Mouse (Mus musculus): ENCODE results near the gene Olfr1164. TPM values are rescaled to one million over a fixed set of nuclear protein-coding genes. Genes with fewer than 3 reads are reported as not detected.

Olfr1164 gene
- polyA plus RNA-seq (2012; rRNA removed) (not detected in 2 replicates), polyA plus RNA-seq (2014; fragmentation: Nextera tagmentation; extraction: Ambion mirVana) (not detected in 2 replicates)

DNA sequence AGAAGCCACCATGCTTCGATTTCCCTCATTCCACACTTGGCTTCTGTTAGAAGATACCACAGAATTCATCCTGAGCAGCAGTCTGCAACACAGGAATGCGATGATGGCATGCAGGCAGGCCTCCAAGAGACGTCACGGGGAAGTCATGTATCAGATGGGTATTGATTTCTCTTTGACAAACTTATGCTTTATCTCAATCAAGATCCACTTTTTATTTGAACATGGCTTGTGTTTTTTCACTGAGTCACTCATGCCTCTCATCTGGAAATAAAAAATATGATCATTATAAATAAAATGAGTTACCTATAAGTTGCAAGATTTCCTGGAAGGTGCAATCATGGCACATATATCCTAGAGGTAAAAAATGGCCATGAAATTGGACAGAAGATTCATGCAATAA is at the start of gene Olfr1164:
TSS of gene Olfr1164 (minus strand) at position 101 of the 400 bp plus-strand sequence.
- no peak for DNase-seq (ENCODE audit: low spot score)
- H3K9me3 ChIP-seq (ENCODE audit: control insufficient read depth, low read length): no peaks in the 10 kb centered on the region
- H3K4me2 ChIP-seq (replicated peaks; ENCODE audit: low read depth, low read length, severe bottlenecking): no peak within 1 kb of the TSS
- H3K27ac ChIP-seq (replicated peaks; ENCODE audit: low read depth, low read length): no peak within 1 kb of the TSS
- ATAC-seq (ENCODE audit: low FRiP score, low read depth): no peak
- no peak within 1 kb of the TSS for H3K4me3 ChIP-seq (replicated peaks; ENCODE audit: low read length)
- H3K27me3 ChIP-seq (ENCODE audit: control insufficient read depth, insufficient read depth, low read length): no peaks in the 10 kb centered on the region
- 72% methylated on average over 4 of the region's 4 CpGs for WGBS
- H3K9ac ChIP-seq (ENCODE audit: low read depth, low read length, severe bottlenecking): no peak within 1 kb of the TSS
- H3K36me3 ChIP-seq (ENCODE audit: control insufficient read depth, insufficient read depth, low read length): no peaks in the 10 kb centered on the region
- TF ChIP-seq POLR2A (IDR thresholded peaks at IDR 0.05; ENCODE audit: borderline replicate concordance, extremely low read depth, insufficient read depth, insufficient read length): no peak
- H3K4me1 ChIP-seq (ENCODE audit: control insufficient read depth, insufficient read depth, low read length): no peaks in the 10 kb centered on the region

- Histone ChIP-seq H3K36me3 (ENCODE audit: control insufficient read depth, insufficient read depth, low read length) (no peaks in the 10 kb centered on the region), H3K27me3 (ENCODE audit: control insufficient read depth, insufficient read depth, low read length) (no peaks in the 10 kb centered on the region), H3K4me1 (ENCODE audit: control insufficient read depth, insufficient read depth, low read length) (no peaks in the 10 kb centered on the region), H3K27ac (replicated peaks; ENCODE audit: low read depth, low read length) (no peak within 1 kb of the TSS), H3K9ac (ENCODE audit: low read depth, low read length, severe bottlenecking) (no peak within 1 kb of the TSS), H3K9me3 (ENCODE audit: control insufficient read depth, low read length) (no peaks in the 10 kb centered on the region), H3K4me3 (replicated peaks; ENCODE audit: low read length) (no peak within 1 kb of the TSS), H3K4me2 (replicated peaks; ENCODE audit: low read depth, low read length, severe bottlenecking) (no peak within 1 kb of the TSS)
- no peak for TF ChIP-seq POLR2A (IDR thresholded peaks at IDR 0.05; ENCODE audit: borderline replicate concordance, extremely low read depth, insufficient read depth, insufficient read length)
- no peak for DNase-seq (ENCODE audit: low spot score)
- 95% methylated on average over 1 of the region's 1 CpGs for WGBS
- no peak for ATAC-seq (ENCODE audit: low FRiP score, low read depth)
These were observed 34.4 kb upstream of the Olfr1164 start, which contains the start of gene Olfr1166 for GRCm38 (mm10) chr2:88128172-88128571. Olfr1166 (minus strand) TSS chr2:88128272.

GRCm38 (mm10) chr2:88071730-88072129 is 22.0 kb downstream of the Olfr1164 start, which contains the start of gene Olfr1163:
Olfr1163 (minus strand) TSS chr2:88071830.
- Histone ChIP-seq H3K9ac (ENCODE audit: low read depth, low read length, severe bottlenecking) (no peak within 1 kb of the TSS), H3K36me3 (ENCODE audit: control insufficient read depth, insufficient read depth, low read length) (no peaks in the 10 kb centered on the region), H3K4me1 (ENCODE audit: control insufficient read depth, insufficient read depth, low read length) (no peaks in the 10 kb centered on the region), H3K4me3 (replicated peaks; ENCODE audit: low read length) (no peak within 1 kb of the TSS), H3K9me3 (ENCODE audit: control insufficient read depth, low read length) (no peaks in the 10 kb centered on the region), H3K27me3 (ENCODE audit: control insufficient read depth, insufficient read depth, low read length) (no peaks in the 10 kb centered on the region), H3K27ac (replicated peaks; ENCODE audit: low read depth, low read length) (no peak within 1 kb of the TSS), H3K4me2 (replicated peaks; ENCODE audit: low read depth, low read length, severe bottlenecking) (no peak within 1 kb of the TSS)
- no peak for ATAC-seq (ENCODE audit: low FRiP score, low read depth)
- no peak for TF ChIP-seq POLR2A (IDR thresholded peaks at IDR 0.05; ENCODE audit: borderline replicate concordance, extremely low read depth, insufficient read depth, insufficient read length)
- DNase-seq (ENCODE audit: low spot score): no peak

DNA sequence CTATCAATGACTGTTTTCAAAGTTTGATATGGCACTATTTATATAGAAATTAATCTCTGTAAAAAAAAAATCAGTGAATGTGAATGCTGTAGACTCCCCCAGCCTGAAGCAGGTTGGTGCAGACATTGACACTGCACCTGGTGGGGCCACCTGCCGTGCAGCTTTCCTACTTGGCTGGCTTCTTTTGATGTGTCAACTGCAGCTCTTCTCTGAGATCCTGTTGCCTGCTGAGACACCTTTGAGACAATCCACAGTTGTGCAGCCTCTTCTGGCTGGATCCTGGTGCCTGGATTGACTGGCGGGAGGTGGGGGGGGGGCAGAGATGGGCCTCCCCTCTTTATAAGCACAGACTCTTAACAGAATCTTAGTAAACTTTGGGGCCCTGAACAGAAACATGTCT is 30.2 kb downstream of the Olfr1164 start:
- no peak overlapping the region for H3K4me3 ChIP-seq (replicated peaks; ENCODE audit: low read length)
- H3K4me2 ChIP-seq (replicated peaks; ENCODE audit: low read depth, low read length, severe bottlenecking): no peak overlapping the region
- H3K27ac ChIP-seq (replicated peaks; ENCODE audit: low read depth, low read length): no peak overlapping the region
- no peaks in the 10 kb centered on the region for H3K4me1 ChIP-seq (ENCODE audit: control insufficient read depth, insufficient read depth, low read length)
- ATAC-seq (ENCODE audit: low FRiP score, low read depth): no peak
- H3K9me3 ChIP-seq (ENCODE audit: control insufficient read depth, low read length): peaks cover 4% of the 10 kb centered on the region; the same call in 1 of the 2 replicates
- no peak for DNase-seq (ENCODE audit: low spot score)
- WGBS: 87% methylated on average over 2 of the region's 2 CpGs
- no peaks in the 10 kb centered on the region for H3K36me3 ChIP-seq (ENCODE audit: control insufficient read depth, insufficient read depth, low read length)
- H3K27me3 ChIP-seq (ENCODE audit: control insufficient read depth, insufficient read depth, low read length): no peaks in the 10 kb centered on the region
- TF ChIP-seq POLR2A (IDR thresholded peaks at IDR 0.05; ENCODE audit: borderline replicate concordance, extremely low read depth, insufficient read depth, insufficient read length): no peak
- H3K9ac ChIP-seq (ENCODE audit: low read depth, low read length, severe bottlenecking): no peak overlapping the region

DNA sequence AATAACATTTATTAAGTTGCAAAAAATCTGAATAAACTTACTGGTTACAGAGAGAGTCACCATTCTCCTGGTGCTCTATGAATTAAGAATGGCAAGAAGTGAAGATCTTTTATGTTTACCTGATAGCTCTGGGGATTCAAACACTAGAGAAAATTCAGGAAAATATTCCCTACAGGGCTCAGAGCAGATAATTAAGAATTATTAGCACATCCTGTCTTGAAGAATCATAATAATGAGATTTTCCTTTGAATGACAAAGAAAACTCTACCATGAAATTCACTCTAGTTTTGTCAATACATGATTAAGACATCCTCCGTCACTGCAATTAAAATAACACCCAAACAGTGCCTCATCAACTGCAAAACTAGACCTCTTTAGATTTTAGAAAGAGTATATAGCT is 42.7 kb downstream of the Olfr1164 start, which contains the start of gene Olfr1162:
TSS of gene Olfr1162 (minus strand) at position 101 of the 400 bp plus-strand sequence.
- ATAC-seq (ENCODE audit: low FRiP score, low read depth): no peak
- Histone ChIP-seq H3K9me3 (ENCODE audit: control insufficient read depth, low read length) (no peaks in the 10 kb centered on the region), H3K4me3 (replicated peaks; ENCODE audit: low read length) (no peak within 1 kb of the TSS), H3K4me2 (replicated peaks; ENCODE audit: low read depth, low read length, severe bottlenecking) (no peak within 1 kb of the TSS), H3K9ac (ENCODE audit: low read depth, low read length, severe bottlenecking) (no peak within 1 kb of the TSS), H3K4me1 (ENCODE audit: control insufficient read depth, insufficient read depth, low read length) (no peaks in the 10 kb centered on the region), H3K36me3 (ENCODE audit: control insufficient read depth, insufficient read depth, low read length) (no peaks in the 10 kb centered on the region), H3K27me3 (ENCODE audit: control insufficient read depth, insufficient read depth, low read length) (no peaks in the 10 kb centered on the region), H3K27ac (replicated peaks; ENCODE audit: low read depth, low read length) (no peak within 1 kb of the TSS)
- no peak for DNase-seq (ENCODE audit: low spot score)
- 91% methylated on average over 1 of the region's 1 CpGs for WGBS
- TF ChIP-seq POLR2A (IDR thresholded peaks at IDR 0.05; ENCODE audit: borderline replicate concordance, extremely low read depth, insufficient read depth, insufficient read length): no peak

Other genes with a start within 250 kb of the Olfr1164 start
- gene Olfr1150-ps1, start 250.0 kb downstream of the Olfr1164 start, polyA plus RNA-seq (2012; rRNA removed): not detected in 2 replicates
- not detected in 2 replicates for gene Olfr1150-ps1, start 250.0 kb downstream of the Olfr1164 start, polyA plus RNA-seq (2014; fragmentation: Nextera tagmentation; extraction: Ambion mirVana)
- gene Olfr1151, start 238.1 kb downstream of the Olfr1164 start, polyA plus RNA-seq (2012; rRNA removed): not detected in 2 replicates
- not detected in 2 replicates for gene Olfr1151, start 238.1 kb downstream of the Olfr1164 start, polyA plus RNA-seq (2014; fragmentation: Nextera tagmentation; extraction: Ambion mirVana)
- gene Olfr1152, start 227.5 kb downstream of the Olfr1164 start, polyA plus RNA-seq (2012; rRNA removed): not detected in 2 replicates
- not detected in 2 replicates for gene Olfr1152, start 227.5 kb downstream of the Olfr1164 start, polyA plus RNA-seq (2014; fragmentation: Nextera tagmentation; extraction: Ambion mirVana)
- gene Olfr1153, start 199.0 kb downstream of the Olfr1164 start, polyA plus RNA-seq (2012; rRNA removed): not detected in 2 replicates
- not detected in 2 replicates for gene Olfr1153, start 199.0 kb downstream of the Olfr1164 start, polyA plus RNA-seq (2014; fragmentation: Nextera tagmentation; extraction: Ambion mirVana)
- gene Olfr1154, start 188.8 kb downstream of the Olfr1164 start, polyA plus RNA-seq (2012; rRNA removed): not detected in 2 replicates
- gene Olfr1154, start 188.8 kb downstream of the Olfr1164 start, polyA plus RNA-seq (2014; fragmentation: Nextera tagmentation; extraction: Ambion mirVana): not detected in 2 replicates
- not detected in 2 replicates for gene Olfr1155, start 148.8 kb downstream of the Olfr1164 start, polyA plus RNA-seq (2012; rRNA removed)
- gene Olfr1155, start 148.8 kb downstream of the Olfr1164 start, polyA plus RNA-seq (2014; fragmentation: Nextera tagmentation; extraction: Ambion mirVana): not detected in 2 replicates
- not detected in 2 replicates for gene Olfr1156, start 140.9 kb downstream of the Olfr1164 start, polyA plus RNA-seq (2012; rRNA removed)
- not detected in 2 replicates for gene Olfr1156, start 140.9 kb downstream of the Olfr1164 start, polyA plus RNA-seq (2014; fragmentation: Nextera tagmentation; extraction: Ambion mirVana)
- gene Olfr1157, start 125.7 kb downstream of the Olfr1164 start, polyA plus RNA-seq (2012; rRNA removed): not detected in 2 replicates
- not detected in 2 replicates for gene Olfr1157, start 125.7 kb downstream of the Olfr1164 start, polyA plus RNA-seq (2014; fragmentation: Nextera tagmentation; extraction: Ambion mirVana)
- not detected in 2 replicates for gene Olfr74, start 119.3 kb downstream of the Olfr1164 start, polyA plus RNA-seq (2012; rRNA removed)
- not detected in 2 replicates for gene Olfr74, start 119.3 kb downstream of the Olfr1164 start, polyA plus RNA-seq (2014; fragmentation: Nextera tagmentation; extraction: Ambion mirVana)
- not detected in 2 replicates for gene Olfr1158, start 103.9 kb downstream of the Olfr1164 start, polyA plus RNA-seq (2012; rRNA removed)
- gene Olfr1158, start 103.9 kb downstream of the Olfr1164 start, polyA plus RNA-seq (2014; fragmentation: Nextera tagmentation; extraction: Ambion mirVana): not detected in 2 replicates
- not detected in 2 replicates for gene Olfr1160, start 85.7 kb downstream of the Olfr1164 start, polyA plus RNA-seq (2012; rRNA removed)
- not detected in 2 replicates for gene Olfr1160, start 85.7 kb downstream of the Olfr1164 start, polyA plus RNA-seq (2014; fragmentation: Nextera tagmentation; extraction: Ambion mirVana)
- gene Olfr1161, start 71.2 kb downstream of the Olfr1164 start, polyA plus RNA-seq (2012; rRNA removed): not detected in 2 replicates
- gene Olfr1161, start 71.2 kb downstream of the Olfr1164 start, polyA plus RNA-seq (2014; fragmentation: Nextera tagmentation; extraction: Ambion mirVana): not detected in 2 replicates
- not detected in 2 replicates for gene Olfr73, start 56.3 kb downstream of the Olfr1164 start, polyA plus RNA-seq (2012; rRNA removed)
- gene Olfr73, start 56.3 kb downstream of the Olfr1164 start, polyA plus RNA-seq (2014; fragmentation: Nextera tagmentation; extraction: Ambion mirVana): not detected in 2 replicates
- not detected in 2 replicates for gene Olfr1162, start 42.8 kb downstream of the Olfr1164 start, polyA plus RNA-seq (2012; rRNA removed)
- gene Olfr1162, start 42.8 kb downstream of the Olfr1164 start, polyA plus RNA-seq (2014; fragmentation: Nextera tagmentation; extraction: Ambion mirVana): not detected in 2 replicates
- gene Olfr1163, start 22.1 kb downstream of the Olfr1164 start, polyA plus RNA-seq (2012; rRNA removed): not detected in 2 replicates
- gene Olfr1163, start 22.1 kb downstream of the Olfr1164 start, polyA plus RNA-seq (2014; fragmentation: Nextera tagmentation; extraction: Ambion mirVana): not detected in 2 replicates
- gene Olfr1166, start 34.3 kb upstream of the Olfr1164 start, polyA plus RNA-seq (2012; rRNA removed): not detected in 2 replicates
- not detected in 2 replicates for gene Olfr1166, start 34.3 kb upstream of the Olfr1164 start, polyA plus RNA-seq (2014; fragmentation: Nextera tagmentation; extraction: Ambion mirVana)
- not detected in 2 replicates for gene Olfr1167, start 61.2 kb upstream of the Olfr1164 start, polyA plus RNA-seq (2012; rRNA removed)
- not detected in 2 replicates for gene Olfr1167, start 61.2 kb upstream of the Olfr1164 start, polyA plus RNA-seq (2014; fragmentation: Nextera tagmentation; extraction: Ambion mirVana)
- not detected in 2 replicates for gene Olfr1168, start 87.9 kb upstream of the Olfr1164 start, polyA plus RNA-seq (2012; rRNA removed)
- not detected in 2 replicates for gene Olfr1168, start 87.9 kb upstream of the Olfr1164 start, polyA plus RNA-seq (2014; fragmentation: Nextera tagmentation; extraction: Ambion mirVana)
- gene Olfr1170, start 134.4 kb upstream of the Olfr1164 start, polyA plus RNA-seq (2012; rRNA removed): not detected in 2 replicates
- gene Olfr1170, start 134.4 kb upstream of the Olfr1164 start, polyA plus RNA-seq (2014; fragmentation: Nextera tagmentation; extraction: Ambion mirVana): not detected in 2 replicates
- not detected in 2 replicates for gene Olfr1173, start 185.9 kb upstream of the Olfr1164 start, polyA plus RNA-seq (2012; rRNA removed)
- gene Olfr1173, start 185.9 kb upstream of the Olfr1164 start, polyA plus RNA-seq (2014; fragmentation: Nextera tagmentation; extraction: Ambion mirVana): not detected in 2 replicates
- gene Olfr1174-ps, start 221.2 kb upstream of the Olfr1164 start, polyA plus RNA-seq (2012; rRNA removed): not detected in 2 replicates
- not detected in 2 replicates for gene Olfr1174-ps, start 221.2 kb upstream of the Olfr1164 start, polyA plus RNA-seq (2014; fragmentation: Nextera tagmentation; extraction: Ambion mirVana)
- gene Olfr1175-ps, start 233.2 kb upstream of the Olfr1164 start, polyA plus RNA-seq (2012; rRNA removed): not detected in 2 replicates
- gene Olfr1175-ps, start 233.2 kb upstream of the Olfr1164 start, polyA plus RNA-seq (2014; fragmentation: Nextera tagmentation; extraction: Ambion mirVana): not detected in 2 replicates
- gene Olfr1176, start 242.8 kb upstream of the Olfr1164 start, polyA plus RNA-seq (2012; rRNA removed): not detected in 2 replicates
- not detected in 2 replicates for gene Olfr1176, start 242.8 kb upstream of the Olfr1164 start, polyA plus RNA-seq (2014; fragmentation: Nextera tagmentation; extraction: Ambion mirVana)